Mouse (Mus musculus): Measurements from ENCODE around the gene Ppp2r1b. TPM values are rescaled to one million over a fixed set of nuclear protein-coding genes. Genes with fewer than 3 reads are reported as not detected.

Gene Ppp2r1b
- polyA plus RNA-seq, 1 experiment from 2014 or later, result 14.4 TPM

GRCm38 (mm10) chr9:50865803-50866202 is 20.7 kb downstream of the Ppp2r1b start:
- H3K36me3 ChIP-seq (ENCODE audit: inconsistent target), result peaks cover 57% of the 10 kb centered on the region
- no peak overlapping the region for H3K4me3 ChIP-seq (ENCODE audit: inconsistent target)
- no peaks in the 10 kb centered on the region for H3K79me2 ChIP-seq (ENCODE audit: inconsistent target)
- no peak overlapping the region for H3K27ac ChIP-seq
- 14% methylated on average over 8 of the region's 8 CpGs for WGBS (ENCODE audit: missing documents)

DNA sequence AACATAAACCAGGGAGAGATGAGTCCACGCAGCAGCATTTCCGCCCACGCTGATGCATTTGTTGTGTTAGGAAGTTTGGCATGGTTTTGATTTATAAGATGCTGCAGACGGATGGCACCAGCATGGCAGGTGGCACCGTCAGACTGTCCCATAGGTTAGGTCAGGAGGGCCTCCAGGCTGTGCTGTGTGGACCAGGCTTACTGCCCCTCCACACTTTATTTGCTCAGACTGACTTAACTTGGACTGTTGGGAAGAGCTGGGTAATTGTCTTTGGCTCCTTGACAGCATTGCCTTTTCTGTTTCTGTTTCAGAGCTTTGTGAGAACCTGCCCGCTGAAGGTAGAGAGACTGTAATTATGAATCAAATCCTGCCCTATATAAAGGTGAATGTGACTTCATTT is 21.9 kb downstream of the Ppp2r1b start:
- Histone ChIP-seq H3K4me3 (ENCODE audit: inconsistent target) (no peak overlapping the region), H3K79me2 (ENCODE audit: inconsistent target) (no peaks in the 10 kb centered on the region), H3K27ac (no peak overlapping the region), H3K36me3 (ENCODE audit: inconsistent target) (peaks cover 52% of the 10 kb centered on the region)
- 93% methylated on average over 6 of the region's 6 CpGs for WGBS (ENCODE audit: missing documents)

DNA sequence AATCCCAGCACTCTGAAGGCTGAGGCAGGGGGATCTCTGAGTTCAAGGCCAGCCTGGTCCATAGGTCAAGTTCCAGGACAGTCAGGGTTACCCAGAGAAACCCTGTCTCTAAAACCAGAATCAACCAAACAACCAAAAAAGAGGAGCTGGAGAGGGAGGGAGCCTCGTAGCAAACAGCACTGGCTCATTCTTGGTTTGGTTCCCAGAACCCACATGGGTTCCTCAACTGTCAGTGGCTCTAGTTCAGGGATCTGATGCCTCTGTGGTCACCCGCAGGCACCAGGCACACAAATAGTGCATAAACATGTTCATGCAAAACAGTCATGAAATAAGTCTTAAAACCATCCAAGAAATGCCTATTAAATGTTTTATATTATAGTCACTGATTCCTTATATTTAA is 23.1 kb downstream of the Ppp2r1b start:
- Histone ChIP-seq H3K27ac (no peak overlapping the region), H3K36me3 (ENCODE audit: inconsistent target) (peaks cover 46% of the 10 kb centered on the region), H3K79me2 (ENCODE audit: inconsistent target) (no peaks in the 10 kb centered on the region), H3K4me3 (ENCODE audit: inconsistent target) (no peak overlapping the region)
- 66% methylated on average over 2 of the region's 2 CpGs for WGBS (ENCODE audit: missing documents)

- H3K36me3 ChIP-seq (ENCODE audit: inconsistent target), result peaks cover 53% of the 10 kb centered on the region
- no peak overlapping the region for H3K27ac ChIP-seq
- no peak overlapping the region for H3K4me3 ChIP-seq (ENCODE audit: inconsistent target)
- WGBS (ENCODE audit: missing documents), result 89% methylated on average over 9 of the region's 9 CpGs
- H3K79me2 ChIP-seq (ENCODE audit: inconsistent target), result no peaks in the 10 kb centered on the region
Observed at GRCm38 (mm10) chr9:50873210-50873609, 28.1 kb downstream of the Ppp2r1b start.

DNA sequence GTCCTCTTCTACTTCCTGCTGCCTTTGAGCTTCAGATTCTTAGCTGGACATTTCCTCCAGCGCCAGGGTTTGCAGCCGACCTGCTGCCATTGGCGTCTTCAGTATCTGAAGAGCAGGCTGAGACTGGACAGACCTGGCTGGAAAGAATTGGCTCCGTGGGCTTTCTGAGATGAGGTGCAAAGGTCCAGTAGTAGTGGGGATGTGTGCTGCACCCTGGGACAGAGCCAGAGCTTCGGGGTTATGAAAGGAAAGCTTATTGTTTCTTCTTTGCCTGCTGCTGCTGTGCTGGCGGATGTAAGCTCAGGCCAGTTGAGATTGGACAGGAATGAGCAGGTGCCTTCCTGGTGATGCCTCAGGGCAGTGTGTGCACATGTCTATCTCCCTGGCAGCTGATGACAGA is 28.9 kb downstream of the Ppp2r1b start:
- H3K4me3 ChIP-seq (ENCODE audit: inconsistent target), result no peak overlapping the region
- no peak overlapping the region for H3K27ac ChIP-seq
- WGBS (ENCODE audit: missing documents), result 93% methylated on average over 6 of the region's 6 CpGs
- no peaks in the 10 kb centered on the region for H3K79me2 ChIP-seq (ENCODE audit: inconsistent target)
- peaks cover 56% of the 10 kb centered on the region for H3K36me3 ChIP-seq (ENCODE audit: inconsistent target)

GRCm38 (mm10) chr9:50875470-50875869 is 30.4 kb downstream of the Ppp2r1b start:
- Histone ChIP-seq H3K4me3 (ENCODE audit: inconsistent target) (no peak overlapping the region), H3K27ac (no peak overlapping the region), H3K79me2 (ENCODE audit: inconsistent target) (no peaks in the 10 kb centered on the region), H3K36me3 (ENCODE audit: inconsistent target) (peaks cover 56% of the 10 kb centered on the region)
- whole genome bisulfite sequencing (ENCODE audit: missing documents), result 91% methylated on average over 4 of the region's 4 CpGs

- Histone ChIP-seq H3K4me3 (ENCODE audit: inconsistent target) (no peak overlapping the region), H3K79me2 (ENCODE audit: inconsistent target) (no peaks in the 10 kb centered on the region), H3K27ac (no peak overlapping the region), H3K36me3 (ENCODE audit: inconsistent target) (peaks cover 49% of the 10 kb centered on the region; the same call in 1 of the 2 replicates)
- WGBS (ENCODE audit: missing documents), result 93% methylated on average over 3 of the region's 3 CpGs
Observed at GRCm38 (mm10) chr9:50876287-50876686, 31.2 kb downstream of the Ppp2r1b start.

- no peak overlapping the region for H3K4me3 ChIP-seq (ENCODE audit: inconsistent target)
- no peak overlapping the region for H3K27ac ChIP-seq
- H3K79me2 ChIP-seq (ENCODE audit: inconsistent target), result no peaks in the 10 kb centered on the region
- WGBS (ENCODE audit: missing documents), result 84% methylated on average over 3 of the region's 3 CpGs
- peaks cover 49% of the 10 kb centered on the region; the same call in 1 of the 2 replicates for H3K36me3 ChIP-seq (ENCODE audit: inconsistent target)
Observed at GRCm38 (mm10) chr9:50877431-50877830, 32.3 kb downstream of the Ppp2r1b start.

DNA sequence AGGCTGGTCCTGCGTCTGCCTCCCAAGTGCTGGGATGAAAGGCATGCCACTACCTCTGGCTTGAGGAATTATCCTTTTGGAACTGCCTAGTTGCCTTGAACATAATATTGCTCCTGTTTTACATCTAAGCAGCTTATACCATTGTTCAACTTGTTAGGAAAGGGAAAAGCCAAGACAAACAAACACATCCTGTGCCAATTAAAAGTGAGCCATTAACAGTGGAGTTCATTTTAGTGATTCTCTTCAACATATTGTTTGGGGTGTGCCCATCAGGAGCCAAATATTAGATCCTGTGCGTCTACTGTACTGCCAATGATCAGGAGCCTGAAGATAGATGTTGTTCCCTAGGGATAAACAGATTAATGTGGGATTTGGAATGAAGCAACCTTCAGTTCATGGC is 37.1 kb downstream of the Ppp2r1b start:
- H3K36me3 ChIP-seq (ENCODE audit: inconsistent target), result peaks cover 31% of the 10 kb centered on the region; the same call in 1 of the 2 replicates
- H3K79me2 ChIP-seq (ENCODE audit: inconsistent target), result no peaks in the 10 kb centered on the region
- 100% methylated on average over 2 of the region's 2 CpGs for WGBS (ENCODE audit: missing documents)
- no peak overlapping the region for H3K4me3 ChIP-seq (ENCODE audit: inconsistent target)
- H3K27ac ChIP-seq, result no peak overlapping the region

- peaks cover 16% of the 10 kb centered on the region; the same call in 1 of the 2 replicates for H3K36me3 ChIP-seq (ENCODE audit: inconsistent target)
- 95% methylated on average over 8 of the region's 8 CpGs for WGBS (ENCODE audit: missing documents)
- no peak overlapping the region for H3K4me3 ChIP-seq (ENCODE audit: inconsistent target)
- no peaks in the 10 kb centered on the region for H3K79me2 ChIP-seq (ENCODE audit: inconsistent target)
- H3K27ac ChIP-seq, result no peak overlapping the region
Observed at GRCm38 (mm10) chr9:50884093-50884492, 39.0 kb downstream of the Ppp2r1b start.

GRCm38 (mm10) chr9:50884741-50885599 is 39.9 kb downstream of the Ppp2r1b start:
- Histone ChIP-seq H3K27ac (no peak overlapping the region), H3K4me3 (ENCODE audit: inconsistent target) (no peak overlapping the region), H3K36me3 (ENCODE audit: inconsistent target) (peaks cover 11% of the 10 kb centered on the region; the same call in 1 of the 2 replicates), H3K79me2 (ENCODE audit: inconsistent target) (no peaks in the 10 kb centered on the region)
- 85% methylated on average over 10 of the region's 10 CpGs for WGBS (ENCODE audit: missing documents)

- H3K79me2 ChIP-seq (ENCODE audit: inconsistent target), result no peaks in the 10 kb centered on the region
- no peak overlapping the region for H3K27ac ChIP-seq
- peaks cover 11% of the 10 kb centered on the region; the same call in 1 of the 2 replicates for H3K36me3 ChIP-seq (ENCODE audit: inconsistent target)
- 92% methylated on average over 1 of the region's 1 CpGs for WGBS (ENCODE audit: missing documents)
- H3K4me3 ChIP-seq (ENCODE audit: inconsistent target), result no peak overlapping the region
Observed at GRCm38 (mm10) chr9:50885600-50885987, 40.5 kb downstream of the Ppp2r1b start.

GRCm38 (mm10) chr9:50886870-50887269 is 41.8 kb downstream of the Ppp2r1b start:
- Histone ChIP-seq H3K27ac (no peak overlapping the region), H3K79me2 (ENCODE audit: inconsistent target) (no peaks in the 10 kb centered on the region), H3K36me3 (ENCODE audit: inconsistent target) (peaks cover 11% of the 10 kb centered on the region; the same call in 1 of the 2 replicates), H3K4me3 (ENCODE audit: inconsistent target) (no peak overlapping the region)
- WGBS (ENCODE audit: missing documents), result 100% methylated on average over 1 of the region's 1 CpGs

GRCm38 (mm10) chr9:50887351-50887750 is 42.2 kb downstream of the Ppp2r1b start:
- H3K36me3 ChIP-seq (ENCODE audit: inconsistent target), result peaks cover 11% of the 10 kb centered on the region; the same call in 1 of the 2 replicates
- no peaks in the 10 kb centered on the region for H3K79me2 ChIP-seq (ENCODE audit: inconsistent target)
- no peak overlapping the region for H3K4me3 ChIP-seq (ENCODE audit: inconsistent target)
- no peak overlapping the region for H3K27ac ChIP-seq
- 83% methylated on average over 4 of the region's 4 CpGs for whole genome bisulfite sequencing (ENCODE audit: missing documents)

DNA sequence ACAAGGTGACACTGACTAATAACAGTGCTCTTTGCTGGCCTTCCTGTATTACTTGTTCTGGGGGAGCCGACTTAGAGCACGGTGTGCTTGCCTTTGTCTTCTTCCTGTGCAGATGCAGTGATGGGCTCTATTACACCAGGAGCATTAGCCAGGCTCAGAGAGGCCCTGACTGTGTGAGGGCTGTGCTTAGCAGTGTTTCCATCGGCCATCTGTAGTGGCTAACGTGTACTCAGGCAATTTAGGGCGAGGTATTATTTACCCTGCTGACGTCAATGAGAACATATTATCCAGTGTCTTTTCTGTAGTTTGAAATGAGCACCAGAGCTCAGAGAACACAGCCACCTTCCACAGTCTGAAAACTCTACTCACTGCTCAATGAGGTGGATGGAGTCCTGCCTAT is 44.1 kb downstream of the Ppp2r1b start:
- no peaks in the 10 kb centered on the region for H3K79me2 ChIP-seq (ENCODE audit: inconsistent target)
- peaks cover 18% of the 10 kb centered on the region for H3K36me3 ChIP-seq (ENCODE audit: inconsistent target)
- H3K27ac ChIP-seq, result no peak overlapping the region
- WGBS (ENCODE audit: missing documents), result 93% methylated on average over 6 of the region's 6 CpGs
- no peak overlapping the region for H3K4me3 ChIP-seq (ENCODE audit: inconsistent target)
